Mouse (Mus musculus) T-cell, adult 2 months (primary cell): Measurements from ENCODE around the gene Cyp4a12b.
"Not testable (repeated sequence)": the region's sequence is repeated elsewhere in the genome, so short reads cannot be mapped to it uniquely, and the experiment has no call there.

Source experiments
- DNase-seq: peaks from one replicate; pipeline ENCODE4 v3.0.0; 2022; ENCODE audit warnings: low spot score

The Cyp4a12b gene

DNA sequence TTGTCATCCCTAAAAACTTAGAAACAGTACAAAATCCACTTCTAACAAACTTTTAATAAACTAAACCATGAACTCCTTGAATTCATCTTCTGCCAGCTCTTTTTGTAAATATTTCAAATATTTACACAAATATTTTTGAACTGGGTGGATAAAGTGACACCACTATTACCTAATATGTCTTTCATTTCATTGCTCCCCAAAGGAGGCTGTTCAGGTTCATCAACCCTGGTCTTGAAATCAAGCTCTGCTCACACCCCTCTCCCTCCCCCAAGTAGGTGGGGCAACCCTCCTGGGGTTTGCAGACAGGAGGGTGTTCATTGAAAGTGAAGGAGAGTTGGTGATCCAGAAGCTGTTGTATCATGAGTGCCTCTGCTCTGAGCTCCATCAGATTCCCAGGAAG lies at the start of gene Cyp4a12b:
Cyp4a12b (plus strand) TSS at position 301 of the 400 bp plus-strand sequence.
- not testable (repeated sequence) for DNase-seq

DNA sequence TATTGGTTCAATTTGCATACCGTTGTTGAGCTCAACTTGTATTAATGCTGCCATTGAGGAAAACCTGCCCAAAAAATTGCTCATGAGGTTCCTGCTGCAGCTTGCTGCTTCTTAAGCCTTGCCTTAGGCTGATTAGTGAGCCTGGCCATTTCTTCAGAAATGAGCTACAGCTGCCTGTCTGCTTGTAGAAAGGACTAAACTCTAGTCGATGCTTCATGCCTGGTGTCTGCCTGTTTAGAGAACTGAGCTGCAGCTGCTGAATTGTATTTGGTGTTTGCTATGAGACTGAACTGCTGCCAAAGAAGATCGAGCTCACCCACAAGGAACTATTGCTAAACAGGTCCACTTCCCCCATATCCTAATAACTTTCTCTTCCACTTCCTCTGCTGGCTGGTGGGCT lies 45.8 kb upstream of the Cyp4a12b start:
- DNase-seq, result not testable (repeated sequence)

DNA sequence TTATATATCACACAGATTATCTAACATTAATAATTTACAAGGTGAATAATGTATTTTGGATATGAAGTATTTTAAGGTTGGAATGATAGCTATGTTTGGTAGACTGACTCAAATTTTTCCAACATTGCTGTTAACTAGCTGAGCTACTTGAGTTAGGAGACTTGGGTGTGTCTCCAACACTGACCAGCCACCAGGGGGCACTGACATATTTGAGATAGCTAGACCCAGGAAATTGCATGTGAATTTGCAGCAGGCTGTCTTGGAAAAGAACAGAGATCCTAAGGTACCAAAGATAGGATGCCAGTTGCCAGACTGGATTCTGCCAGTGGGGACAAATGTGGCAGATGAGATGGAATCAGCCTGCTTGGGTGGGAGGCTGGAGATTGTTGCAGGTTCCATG lies 43.4 kb upstream of the Cyp4a12b start:
- DNase-seq, result not testable (repeated sequence)

DNA sequence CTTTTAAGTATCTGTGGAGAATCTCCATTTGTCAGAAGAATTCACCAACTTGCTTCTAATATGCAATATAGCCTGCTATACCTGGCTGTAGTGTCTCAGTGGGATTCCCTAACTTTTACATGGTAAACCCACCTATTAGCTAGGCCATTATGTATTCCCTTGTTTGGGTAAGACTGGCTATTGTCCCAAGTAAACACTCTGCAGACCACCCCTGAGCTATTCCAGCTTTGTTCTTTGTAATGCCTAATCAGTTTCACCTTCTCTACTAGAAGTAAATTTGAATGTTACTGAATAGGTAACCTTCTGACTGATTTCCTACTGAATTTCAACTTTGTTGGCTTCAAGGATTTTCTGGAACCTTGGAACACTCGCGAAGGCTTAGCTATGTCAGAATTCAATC lies 15.2 kb upstream of the Cyp4a12b start:
- DNase-seq, result not testable (repeated sequence)

DNA sequence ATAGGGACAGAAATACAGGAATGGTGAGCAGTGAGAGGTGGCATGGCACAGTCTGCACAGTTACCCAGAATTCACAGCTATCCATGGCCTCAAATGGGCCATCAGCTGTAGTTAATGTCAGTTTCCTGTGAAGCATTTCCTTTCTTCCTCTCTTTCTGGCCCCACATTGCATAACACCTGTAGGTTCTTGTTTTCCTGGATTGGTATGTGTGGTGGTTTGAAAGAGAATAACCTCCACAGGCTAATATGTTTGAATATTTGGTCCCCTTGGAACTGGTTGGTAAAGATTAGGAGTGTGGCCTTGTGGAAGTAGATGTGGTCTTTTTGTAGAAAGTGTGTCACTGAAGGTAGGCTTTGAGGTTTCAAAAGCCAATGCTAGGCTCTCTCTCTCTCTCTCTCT lies 14.5 kb upstream of the Cyp4a12b start:
- DNase-seq, result not testable (repeated sequence)

DNA sequence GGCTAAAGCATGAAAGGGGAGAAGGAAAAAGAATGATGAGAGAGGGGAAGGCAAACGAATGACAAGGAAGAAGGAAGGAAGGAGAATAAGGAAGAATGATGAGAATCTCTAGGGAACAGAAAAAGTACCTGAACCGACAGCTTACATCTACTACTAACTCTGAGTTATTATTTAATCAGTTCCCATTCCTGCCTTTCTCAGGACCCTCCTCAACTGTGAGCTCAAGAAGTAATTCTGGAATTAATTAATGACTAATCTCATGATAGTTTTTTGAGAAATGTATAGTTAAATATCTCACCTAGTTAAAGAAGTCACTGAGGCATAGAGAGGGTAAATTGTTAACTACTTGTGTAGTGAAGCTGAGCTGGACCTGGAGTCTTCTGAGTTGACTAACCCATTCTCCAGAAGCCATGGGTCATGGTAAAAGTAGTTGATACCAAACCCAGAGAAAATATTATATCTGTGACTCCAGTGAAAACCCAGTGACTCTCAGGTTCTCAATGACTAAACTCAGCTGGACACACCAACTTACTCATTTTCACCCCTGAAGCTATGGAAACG lies 39.2 kb downstream of the Cyp4a12b start:
- DNase-seq, result no peak

DNA sequence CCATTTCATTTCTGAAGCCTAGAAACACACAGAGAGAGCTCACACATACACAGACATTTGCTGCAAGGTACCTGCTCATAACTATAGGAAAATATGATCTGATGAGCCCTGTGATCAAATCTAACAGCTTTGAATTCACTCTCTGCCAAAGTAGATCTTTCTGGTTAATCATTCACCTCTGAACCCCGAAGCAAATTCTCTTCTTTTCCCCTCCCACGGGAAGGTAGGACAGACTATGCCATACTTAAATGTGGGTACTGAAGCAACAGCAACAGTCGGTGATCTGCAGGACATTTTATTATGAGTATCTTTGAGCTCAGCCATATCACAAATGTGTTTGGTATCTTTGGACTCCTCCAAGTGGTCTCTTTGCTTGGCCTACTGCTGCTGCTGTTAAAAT lies 40.9 kb downstream of the Cyp4a12b start, which contains the start of gene Cyp4a30b:
Cyp4a30b (plus strand) TSS at position 301 of the 400 bp plus-strand sequence.
- no peak for DNase-seq

DNA sequence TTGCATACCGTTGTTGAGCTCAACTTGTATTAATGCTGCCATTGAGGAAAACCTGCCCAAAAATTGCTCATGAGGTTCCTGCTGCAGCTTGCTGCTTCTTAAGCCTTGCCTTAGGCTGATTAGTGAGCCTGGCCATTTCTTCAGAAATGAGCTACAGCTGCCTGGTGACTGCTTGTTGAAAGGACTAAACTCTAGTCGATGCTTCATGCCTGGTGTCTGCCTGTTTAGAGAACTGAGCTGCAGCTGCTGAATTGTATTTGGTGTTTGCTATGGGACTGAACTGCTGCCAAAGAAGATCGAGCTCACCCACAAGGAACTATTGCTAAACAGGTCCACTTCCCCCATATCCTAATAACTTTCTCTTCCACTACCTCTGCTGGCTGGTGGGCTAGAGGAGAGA lies 62.2 kb downstream of the Cyp4a12b start:
- DNase-seq, result not testable (repeated sequence)

DNA sequence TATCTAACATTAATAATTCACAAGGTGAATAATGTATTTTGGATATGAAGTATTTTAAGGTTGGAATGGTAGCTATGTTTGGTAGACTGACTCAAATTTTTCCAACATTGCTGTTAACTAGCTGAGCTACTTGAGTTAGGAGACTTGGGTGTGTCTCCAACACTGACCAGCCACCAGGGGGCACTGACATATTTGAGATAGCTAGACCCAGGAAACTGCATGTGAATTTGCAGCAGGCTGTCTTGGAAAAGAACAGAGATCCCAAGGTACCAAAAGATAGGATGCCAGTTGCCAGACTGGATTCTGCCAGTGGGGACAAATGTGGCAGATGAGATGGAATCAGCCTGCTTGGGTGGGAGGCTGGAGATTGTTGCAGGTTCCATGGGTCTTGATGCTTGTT lies 64.6 kb downstream of the Cyp4a12b start:
- DNase-seq, result not testable (repeated sequence)

DNA sequence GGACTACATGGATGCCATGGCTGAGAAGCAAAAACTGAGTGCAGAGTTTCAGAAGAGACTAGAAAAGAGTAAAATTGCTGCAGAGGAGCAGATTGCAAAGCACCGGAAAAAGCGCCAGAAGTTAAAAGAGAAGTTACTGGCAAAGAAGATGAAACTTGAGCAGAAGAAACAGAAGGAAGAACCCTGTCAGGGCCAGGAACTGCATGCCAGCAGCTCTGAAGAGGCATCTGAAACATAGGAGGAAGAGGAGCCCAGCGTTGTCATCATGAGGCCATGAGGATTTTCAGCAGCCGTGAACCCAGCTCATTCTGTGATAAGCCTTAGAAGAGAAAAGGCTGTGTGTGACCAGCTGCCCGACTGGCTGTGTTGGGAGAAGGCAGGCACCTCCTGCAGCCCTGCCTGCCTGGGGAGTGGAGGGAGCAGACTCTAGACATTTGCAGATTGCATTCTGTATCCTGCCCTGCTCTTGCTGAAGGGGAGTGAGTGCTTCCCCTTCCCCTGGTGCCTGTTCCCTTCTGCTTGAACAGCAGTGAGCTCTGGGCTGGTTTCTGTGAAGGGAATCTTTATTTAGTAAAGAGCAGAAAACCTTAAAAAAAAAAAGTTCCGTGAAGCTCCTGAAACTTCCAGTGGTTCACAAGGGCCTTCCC lies 69.7 kb downstream of the Cyp4a12b start:
- DNase-seq, result no peak
